Mouse (Mus musculus) lung, postnatal 0 days (tissue): ENCODE results near the gene Tmx2. TPM values are rescaled to one million over a fixed set of nuclear protein-coding genes. Genes with fewer than 3 reads are reported as not detected.

ENCODE experiments used
- ATAC-seq: fragments of 200-750 bp; cut with Nextera tagmentation; 2 replicates; pipeline ENCODE4 v1.8.0; 2017; ENCODE audit warnings: moderate library complexity
- DNase-seq: peaks from one replicate; pipeline ENCODE4 v3.0.0-alpha.2; 2016; ENCODE audit warnings: low spot score
- H3K27ac ChIP-seq: fragments of 300-500 bp; sonication (generic); 2 replicates; pipeline ENCODE4 v1.5.1; 2014; ENCODE audit warnings: antibody characterized with exemption, mild to moderate bottlenecking, low read length, mixed read lengths
- H3K27me3 ChIP-seq: fragments of 300-500 bp; sonication (generic); replicated peaks from 2 replicates; pipeline ENCODE4 v1.6.1; 2014; ENCODE audit warnings: low read length, mixed read lengths; ENCODE audit not compliant: insufficient read depth
- H3K36me3 ChIP-seq: fragments of 300-500 bp; sonication (generic); 2 replicates; pipeline ENCODE4 v1.6.1; 2014; ENCODE audit warnings: low read length, mixed read lengths; ENCODE audit not compliant: insufficient read depth
- H3K4me1 ChIP-seq: fragments of 300-500 bp; sonication (generic); 2 replicates; pipeline ENCODE4 v1.6.1; 2014; ENCODE audit warnings: antibody characterized with exemption, low read depth, low read length, mixed read lengths; ENCODE audit not compliant: insufficient read depth
- H3K4me2 ChIP-seq: fragments of 300-500 bp; sonication (generic); replicated peaks from 2 replicates; pipeline ENCODE4 v1.6.1; 2014; ENCODE audit warnings: low read depth, mild to moderate bottlenecking, low read length, moderate library complexity, mixed read lengths
- H3K4me3 ChIP-seq: fragments of 300-500 bp; sonication (generic); 2 replicates; pipeline ENCODE4 v1.5.1; 2014; ENCODE audit warnings: low read depth, low read length
- H3K9ac ChIP-seq: fragments of 300-500 bp; sonication (generic); replicated peaks from 2 replicates; pipeline ENCODE4 v1.6.1; 2014; ENCODE audit warnings: low read depth, mild to moderate bottlenecking
- H3K9me3 ChIP-seq: fragments of 300-500 bp; sonication (generic); 2 replicates; pipeline ENCODE4 v1.6.1; 2016; ENCODE audit warnings: low read length, mixed read lengths
- CTCF ChIP-seq: IDR thresholded peaks from 2 replicates; pipeline ENCODE4 v1.5.1; 2016; ENCODE audit warnings: antibody characterized with exemption, mild to moderate bottlenecking
- EP300 ChIP-seq: IDR thresholded peaks from 2 replicates; pipeline ENCODE4 v1.6.1; 2016; ENCODE audit warnings: antibody characterized with exemption, mild to moderate bottlenecking, control low read depth
- WGBS: fragments of 180-500 bp; shearing (Covaris S2); extraction: QIAGEN DNeasy Blood & Tissue Kit; methylation state at CpG from one replicate; pipeline ENCODE4 v1.1.7; 2014; 5-methylcytosine and 5-hydroxymethylcytosine counted together
- polyA plus RNA-seq: library from polyadenylated mRNA; unstranded; fragments of >200 nt; fragmentation: Nextera tagmentation; extraction: Ambion mirVana; gene quantifications from 2 replicates; pipeline ENCODE4 v1.2.1, GENCODE M21; 2015

The Tmx2 gene
- polyA plus RNA-seq, 1 experiment from 2014 or later = 52.8 TPM

DNA sequence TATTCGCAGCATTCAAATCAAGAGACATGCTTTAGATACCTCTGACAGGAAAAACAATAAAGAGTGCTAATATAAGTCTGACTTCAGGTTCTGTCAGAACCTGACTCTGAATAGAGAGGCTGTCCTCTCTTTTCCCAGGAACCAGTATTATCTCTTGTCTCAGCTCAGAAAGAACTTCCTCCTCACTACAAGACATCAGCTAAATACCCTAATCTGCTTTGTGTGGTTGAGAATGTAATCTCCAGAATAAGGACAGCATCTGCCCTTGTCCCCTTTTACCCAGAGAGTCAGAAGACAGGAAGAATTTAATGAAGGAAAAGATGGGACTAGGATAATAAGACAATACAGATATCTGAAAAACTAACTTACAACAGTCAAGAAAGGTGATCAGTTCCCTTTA is 24.6 kb upstream of the Tmx2 start:
- H3K4me2 ChIP-seq = no peak overlapping the region
- no peak overlapping the region for H3K4me3 ChIP-seq
- H3K9me3 ChIP-seq = no peaks in the 10 kb centered on the region
- 83% methylated on average over 1 of the region's 1 CpGs for WGBS
- DNase-seq (no peak), ATAC-seq (no peak)
- no peaks in the 10 kb centered on the region for H3K27me3 ChIP-seq
- TF ChIP-seq CTCF (no peak), EP300 (no peak)
- H3K27ac ChIP-seq = no peak overlapping the region
- H3K4me1 ChIP-seq = no peaks in the 10 kb centered on the region
- no peak overlapping the region for H3K9ac ChIP-seq
- no peaks in the 10 kb centered on the region for H3K36me3 ChIP-seq

DNA sequence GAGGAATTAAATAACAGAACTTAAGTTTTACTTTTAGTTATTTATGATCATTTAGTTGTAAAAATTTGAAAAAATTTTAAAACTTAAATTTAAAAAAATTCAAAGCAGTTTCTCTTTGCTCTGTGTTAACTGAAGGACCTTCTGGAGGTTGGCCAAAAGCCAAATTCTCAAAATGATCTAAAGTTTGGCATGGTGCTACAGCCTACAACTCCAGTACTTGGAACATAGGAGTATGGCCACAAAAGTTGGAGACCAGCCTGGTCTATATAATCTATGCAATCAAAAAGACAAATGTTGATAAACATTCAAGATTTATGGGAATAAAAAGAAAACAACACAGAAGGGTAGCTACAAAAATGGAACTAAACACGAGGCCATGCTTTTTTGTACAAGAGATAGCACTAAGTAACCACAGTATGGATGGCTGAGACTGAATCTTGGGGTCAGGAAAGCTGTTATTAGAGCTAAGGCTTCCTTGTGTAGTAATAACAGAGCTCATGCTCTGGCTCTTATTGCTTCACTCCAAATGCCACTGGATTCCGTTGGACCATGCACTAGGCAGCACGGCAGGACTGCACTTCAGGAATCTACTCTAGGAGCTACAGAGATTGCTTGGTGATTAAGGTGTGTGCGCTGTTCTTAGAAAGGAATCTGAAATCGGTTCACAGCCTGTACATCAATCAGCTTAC is 16.2 kb upstream of the Tmx2 start:
- Histone ChIP-seq H3K4me1 (no peaks in the 10 kb centered on the region), H3K27me3 (no peaks in the 10 kb centered on the region), H3K36me3 (peaks cover 24% of the 10 kb centered on the region), H3K9me3 (no peaks in the 10 kb centered on the region), H3K9ac (no peak overlapping the region), H3K4me3 (no peak overlapping the region), H3K4me2 (no peak overlapping the region), H3K27ac (0 out of 2 replicates have a peak overlapping the region, but pooled peaks have one; percentile 12)
- WGBS = 62% methylated on average over 5 of the region's 5 CpGs
- peak; percentile 21 for DNase-seq
- TF ChIP-seq CTCF (no peak), EP300 (no peak)
- ATAC-seq = peak; percentile 50; the same call in 1 of the 2 replicates

DNA sequence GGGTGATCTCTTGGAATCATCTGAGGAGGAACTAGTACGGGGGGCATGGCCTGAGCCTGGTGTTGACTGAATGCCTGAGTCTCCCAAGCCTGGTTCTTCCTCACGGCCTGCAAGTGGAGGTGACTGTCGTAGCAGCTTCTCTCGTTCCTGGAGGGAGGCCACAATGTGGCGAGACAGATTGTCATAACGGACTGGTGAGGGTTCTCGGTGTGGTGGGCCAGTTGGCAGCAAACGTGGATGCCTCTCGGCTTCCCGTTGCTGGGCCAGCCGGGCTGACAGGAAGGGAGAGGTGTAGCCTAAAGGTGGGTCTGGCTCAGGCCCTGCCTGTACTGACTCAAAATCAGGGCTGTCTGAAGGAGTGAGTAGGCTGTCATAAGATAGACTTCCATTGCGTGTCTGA is 11.1 kb upstream of the Tmx2 start:
- no peak overlapping the region for H3K9ac ChIP-seq
- H3K9me3 ChIP-seq = no peaks in the 10 kb centered on the region
- no peak overlapping the region for H3K4me2 ChIP-seq
- no peak for DNase-seq
- H3K27me3 ChIP-seq = no peaks in the 10 kb centered on the region
- 84% methylated on average over 12 of the region's 12 CpGs for WGBS
- H3K27ac ChIP-seq = no peak overlapping the region
- peaks cover 42% of the 10 kb centered on the region for H3K36me3 ChIP-seq
- no peak for ATAC-seq
- no peaks in the 10 kb centered on the region for H3K4me1 ChIP-seq
- TF ChIP-seq CTCF (no peak), EP300 (no peak)
- no peak overlapping the region for H3K4me3 ChIP-seq

GRCm38 (mm10) chr2:84688080-84688844 is 9.3 kb upstream of the Tmx2 start:
- H3K36me3 ChIP-seq = peaks cover 37% of the 10 kb centered on the region
- H3K9me3 ChIP-seq = no peaks in the 10 kb centered on the region

GRCm38 (mm10) chr2:84682605-84683183 is 3.8 kb upstream of the Tmx2 start:
- Histone ChIP-seq H3K9me3 (no peaks in the 10 kb centered on the region), H3K27ac (no peak overlapping the region), H3K36me3 (peaks cover 9% of the 10 kb centered on the region), H3K9ac (no peak overlapping the region), H3K27me3 (no peaks in the 10 kb centered on the region), H3K4me3 (no peak overlapping the region), H3K4me1 (no peaks in the 10 kb centered on the region), H3K4me2 (no peak overlapping the region)
- TF ChIP-seq CTCF = no peak
- TF ChIP-seq EP300 = no peak
- no peak for DNase-seq
- ATAC-seq = no peak
- 53% methylated on average over 6 of the region's 6 CpGs for WGBS

More at GRCm38 (mm10) chr2:84688080-84688844, 9.3 kb upstream of the Tmx2 start:
- no peak overlapping the region for H3K9ac ChIP-seq
- WGBS = 76% methylated on average over 2 of the region's 2 CpGs
- ATAC-seq (no peak), DNase-seq (no peak)
- no peak overlapping the region for H3K4me2 ChIP-seq
- no peaks in the 10 kb centered on the region for H3K4me1 ChIP-seq
- TF ChIP-seq EP300 (no peak), CTCF (no peak)
- no peaks in the 10 kb centered on the region for H3K27me3 ChIP-seq
- H3K4me3 ChIP-seq = no peak overlapping the region
- H3K27ac ChIP-seq = no peak overlapping the region
